Mouse (Mus musculus) layer of hippocampus, adult 11-12 months (tissue): Measurements from ENCODE around the gene Olfr1491.

ENCODE experiments used
- DNase-seq: peaks from one replicate; pipeline ENCODE4 v3.0.0; 2022; ENCODE audit warnings: low spot score

The Olfr1491 gene

DNA sequence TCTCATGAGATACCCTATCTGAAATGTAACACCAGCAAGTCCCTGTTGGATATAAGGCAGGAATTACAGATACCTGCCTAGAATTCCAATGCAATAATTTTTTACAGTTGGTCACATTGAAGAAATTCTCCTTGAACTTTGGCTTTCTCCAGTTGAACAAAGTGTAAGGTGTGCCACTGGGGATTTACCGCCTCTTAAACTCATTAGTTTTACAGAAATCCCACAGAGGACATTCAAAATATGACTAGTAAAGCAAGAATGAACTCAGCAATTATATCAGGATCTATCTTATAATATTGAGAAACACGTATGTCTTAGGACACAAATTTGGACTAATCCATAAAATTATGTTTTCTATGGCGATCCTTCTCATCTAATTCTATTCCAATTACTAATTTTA, at the start of gene Olfr1491:
Gene Olfr1491, plus strand, starts transcription at position 301 of the 400 bp plus-strand sequence.
- DNase-seq = no peak

- DNase-seq = no peak
Measured at GRCm38 (mm10) chr19:13650791-13651190, 46.3 kb upstream of the Olfr1491 start, which contains the start of gene Olfr1490. Olfr1490 (plus strand) TSS chr19:13651091.

DNA sequence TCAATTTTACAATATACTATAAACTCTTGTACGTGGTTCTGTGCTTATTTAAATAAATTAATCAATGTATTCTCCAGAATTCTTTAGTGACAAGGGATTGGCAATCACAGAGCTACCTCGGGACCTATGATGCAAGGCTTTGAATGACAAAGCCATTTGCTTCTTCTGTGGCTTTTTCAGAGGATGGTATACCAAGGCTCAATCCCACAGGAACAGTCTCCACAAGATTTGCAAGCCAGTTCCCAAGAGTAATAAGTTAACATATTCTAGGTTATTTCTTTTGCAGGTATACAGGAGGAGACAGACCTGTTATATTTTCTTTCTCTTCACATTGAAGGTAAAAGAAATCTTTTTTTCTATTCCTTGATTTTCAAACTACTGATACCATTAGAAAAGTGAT, 25.9 kb downstream of the Olfr1491 start, which contains the start of gene Olfr1493-ps1:
Gene Olfr1493-ps1, plus strand, starts transcription at position 301 of the 400 bp plus-strand sequence.
- no peak for DNase-seq

DNA sequence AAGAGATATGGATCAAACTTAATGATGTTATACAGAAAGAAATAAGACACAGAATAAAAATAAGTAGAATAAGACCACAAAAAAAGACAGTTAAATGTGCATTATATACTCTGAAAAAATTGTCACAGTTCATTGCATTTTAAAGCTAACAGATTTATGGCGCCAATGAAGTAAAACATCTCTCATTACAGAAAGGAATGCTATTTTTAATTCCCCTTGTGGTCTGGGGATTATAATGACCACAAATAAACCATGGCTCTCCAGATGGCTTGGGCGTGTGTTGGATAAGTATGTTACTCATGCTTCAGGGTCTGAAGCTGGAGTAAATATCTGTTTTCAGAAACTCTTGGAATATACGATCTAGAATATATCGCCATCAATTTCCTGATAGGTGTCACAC, 42.4 kb downstream of the Olfr1491 start, which contains the start of gene Olfr1494:
Gene Olfr1494, plus strand, starts transcription at position 301 of the 400 bp plus-strand sequence.
- DNase-seq = no peak

GRCm38 (mm10) chr19:13749366-13749765, 52.3 kb downstream of the Olfr1491 start:
- DNase-seq = no peak
